Comparison of ENCODE assay signal across 22 mouse cellular contexts in genomic region chr19:27369461-27370135, GRCm38 (mm10). TPM values are rescaled to one million over a fixed set of nuclear protein-coding genes. Genes with fewer than 3 reads are reported as not detected.
DNase-seq lines count a peak whose midpoint lies in the region; ATAC-seq and TF ChIP-seq lines count a peak whose summit lies in the region.
"Had no signal": no experiment of that assay in that cellular context is flagged by ENCODE, and none has a peak within 500 bp of the region (broad histone marks: within the 10 kb centered on the region; RNA-seq: fewer than 3 reads in every experiment).

No protein-coding gene starts in this region.

- no peaks in the 10 kb centered on the region for H3K36me3 ChIP-seq in lung, embryonic 14.5 days (ENCODE audit: insufficient read depth)
- H3K36me3 ChIP-seq in midbrain, embryonic 14.5 days (ENCODE audit: control insufficient read depth, insufficient read depth, low read length), result no peaks in the 10 kb centered on the region
- H3K36me3 ChIP-seq: embryonic facial prominence, embryonic 15.5 days; forebrain, embryonic 10.5 days; hindbrain, embryonic 12.5 days; limb, embryonic 12.5 days; liver, embryonic 12.5 days; lung, embryonic 15.5 days; stomach, embryonic 15.5 days had no signal

- no peak overlapping the region for H3K4me3 ChIP-seq in lung, embryonic 14.5 days (ENCODE audit: low read depth, low read length)
- H3K4me3 ChIP-seq in embryonic fibroblast, embryonic 13.5 days (ENCODE audit: insufficient read depth, low read length), result no peak overlapping the region
- H3K4me3 ChIP-seq in midbrain, embryonic 14.5 days (replicated peaks; ENCODE audit: low read depth, low read length), result no peak overlapping the region
- H3K4me3 ChIP-seq: embryonic facial prominence, embryonic 15.5 days; forebrain, embryonic 10.5 days; heart, adult 2 months; hindbrain, embryonic 12.5 days; limb, embryonic 12.5 days; liver, embryonic 12.5 days; lung, embryonic 15.5 days; stomach, embryonic 15.5 days had no signal

- no peak overlapping the region for H3K4me2 ChIP-seq in lung, embryonic 14.5 days
- H3K4me2 ChIP-seq in midbrain, embryonic 14.5 days (ENCODE audit: low read length), result no peak overlapping the region
- H3K4me2 ChIP-seq: embryonic facial prominence, embryonic 15.5 days; hindbrain, embryonic 12.5 days; limb, embryonic 12.5 days; liver, embryonic 12.5 days; lung, embryonic 15.5 days; stomach, embryonic 15.5 days had no signal

- H3K4me1 ChIP-seq in lung, embryonic 14.5 days (ENCODE audit: insufficient read depth), result 0 out of 2 replicates have a peak, but pooled peaks cover 2% of the 10 kb centered on the region
- H3K4me1 ChIP-seq in embryonic fibroblast, embryonic 13.5 days (ENCODE audit: control insufficient read depth, insufficient read depth, low read length), result no peaks in the 10 kb centered on the region
- H3K4me1 ChIP-seq in midbrain, embryonic 14.5 days (ENCODE audit: control insufficient read depth, insufficient read depth, low read length), result peaks cover 2% of the 10 kb centered on the region
- H3K4me1 ChIP-seq: embryonic facial prominence, embryonic 15.5 days; liver, embryonic 12.5 days had no signal

- 51% methylated on average over 3 of the region's 3 CpGs for WGBS in lung, embryonic 14.5 days
- 88% methylated on average over 3 of the region's 3 CpGs for WGBS in midbrain, embryonic 14.5 days

- ATAC-seq in lung, embryonic 14.5 days (ENCODE audit: insufficient read depth), result no peak; the same call in 1 of the 2 replicates
- no peak for ATAC-seq in midbrain, embryonic 14.5 days (ENCODE audit: low FRiP score, low TSS enrichment)
- ATAC-seq: CD4-positive, CD25-positive, alpha-beta regulatory T cell, adult 4 months; forebrain, embryonic 16.5 days; liver, embryonic 12.5 days had no signal

- TF ChIP-seq CTCF in lung, embryonic 14.5 days (IDR thresholded peaks at IDR 0.05; ENCODE audit: low read depth), result no peak
- TF ChIP-seq CTCF in embryonic fibroblast, embryonic 13.5 days (IDR thresholded peaks at IDR 0.05; ENCODE audit: borderline replicate concordance, insufficient read depth, low read length), result no peak

- peak; percentile 65 for DNase-seq in lung, embryonic 14.5 days
- DNase-seq in lung, postnatal 14 days, result no peak
- peak; percentile 71 for DNase-seq in 3134 (ENCODE audit: extremely low read depth, insufficient read length, low spot score)
- peak; percentile 94 for DNase-seq in 3T3-L1 (ENCODE audit: low read depth, low spot score)
- DNase-seq in midbrain, embryonic 14.5 days, result no peak
- no peak for DNase-seq in kidney, adult 11 months
- DNase-seq: cerebellum, adult 9-10 months; gastrocnemius, postnatal 14 days; heart, adult 2 months; kidney, adult 18-20 months; kidney, postnatal 4 days; thymus, postnatal 25 days had no signal

- H3K27me3 ChIP-seq in lung, embryonic 14.5 days (ENCODE audit: insufficient read depth, low read length), result no peaks in the 10 kb centered on the region
- no peaks in the 10 kb centered on the region for H3K27me3 ChIP-seq in midbrain, embryonic 14.5 days (ENCODE audit: control insufficient read depth, insufficient read depth, low read length)
- H3K27me3 ChIP-seq: hindbrain, embryonic 12.5 days; limb, embryonic 12.5 days; liver, embryonic 12.5 days; lung, embryonic 15.5 days; stomach, embryonic 15.5 days had no signal

- no peaks in the 10 kb centered on the region for H3K9me3 ChIP-seq in lung, embryonic 14.5 days (ENCODE audit: low read depth, low read length)
- no peaks in the 10 kb centered on the region for H3K9me3 ChIP-seq in midbrain, embryonic 14.5 days (ENCODE audit: control insufficient read depth, low read length)
- H3K9me3 ChIP-seq: embryonic facial prominence, embryonic 15.5 days; forebrain, embryonic 10.5 days; hindbrain, embryonic 12.5 days; limb, embryonic 12.5 days; liver, embryonic 12.5 days; lung, embryonic 15.5 days; stomach, embryonic 15.5 days had no signal

- no peak for TF ChIP-seq POLR2A in embryonic fibroblast, embryonic 13.5 days (IDR thresholded peaks at IDR 0.05; ENCODE audit: low read depth, low read length)

- no peak overlapping the region for H3K9ac ChIP-seq in lung, embryonic 14.5 days
- no peak overlapping the region for H3K9ac ChIP-seq in midbrain, embryonic 14.5 days (replicated peaks; ENCODE audit: low read length)
- H3K9ac ChIP-seq: embryonic facial prominence, embryonic 15.5 days; hindbrain, embryonic 12.5 days; limb, embryonic 12.5 days; liver, embryonic 12.5 days; lung, embryonic 15.5 days; stomach, embryonic 15.5 days had no signal

- H3K27ac ChIP-seq in lung, embryonic 14.5 days (ENCODE audit: low read depth), result no peak overlapping the region
- H3K27ac ChIP-seq in embryonic fibroblast, embryonic 13.5 days (ENCODE audit: insufficient read depth, low read length), result peak overlapping the region; percentile 74
- no peak overlapping the region for H3K27ac ChIP-seq in midbrain, embryonic 14.5 days (replicated peaks; ENCODE audit: low read depth, low read length)
- H3K27ac ChIP-seq: embryonic facial prominence, embryonic 15.5 days; forebrain, embryonic 10.5 days; heart, adult 2 months; hindbrain, embryonic 12.5 days; limb, embryonic 12.5 days; liver, embryonic 12.5 days; stomach, embryonic 15.5 days had no signal

RNA-seq across cellular contexts. Expression of gene Kcnv2, which starts 47.2 kb away (rescaled TPM):
- not detected in 2 replicates for polyA plus RNA-seq in lung, embryonic 14.5 days (2014; fragmentation: Nextera tagmentation; extraction: Ambion mirVana)
- polyA plus RNA-seq in embryonic fibroblast, embryonic 13.5 days (2011; ENCODE audit: insufficient read length, low read depth, missing spikeins), result not detected in 2 replicates
- polyA plus RNA-seq in midbrain, embryonic 14.5 days (2014; fragmentation: Nextera tagmentation; extraction: Ambion mirVana), result 0.07 and 0.08 TPM in 2 replicates
- polyA plus RNA-seq: CD4-positive, CD25-positive, alpha-beta regulatory T cell, adult 4 months; embryonic facial prominence, embryonic 15.5 days; forebrain, embryonic 16.5 days; limb, embryonic 12.5 days; liver, embryonic 12.5 days had no signal

Comparison
In these comparisons a context has a peak if more than half of its experiments do, and no peak if none do; other contexts are left out.
1. DNase-seq: peak in lung, embryonic 14.5 days (single experiment), 3134 (single experiment) and 3T3-L1 (single experiment); none in lung, postnatal 14 days (single experiment), midbrain, embryonic 14.5 days (single experiment) and kidney, adult 11 months (single experiment).